Mouse (Mus musculus): ENCODE measurements around the gene Spindoc.

The Spindoc gene

GRCm38 (mm10) chr19:7416834-7417735 is 34.3 kb upstream of the Spindoc start, which contains the start of gene 2700081O15Rik:
2700081O15Rik (plus strand) TSS chr19:7417625.
- TF ChIP-seq GATA4 (IDR thresholded peaks at IDR 0.05; ENCODE audit: insufficient replicate concordance, low read length) = no peak

DNA sequence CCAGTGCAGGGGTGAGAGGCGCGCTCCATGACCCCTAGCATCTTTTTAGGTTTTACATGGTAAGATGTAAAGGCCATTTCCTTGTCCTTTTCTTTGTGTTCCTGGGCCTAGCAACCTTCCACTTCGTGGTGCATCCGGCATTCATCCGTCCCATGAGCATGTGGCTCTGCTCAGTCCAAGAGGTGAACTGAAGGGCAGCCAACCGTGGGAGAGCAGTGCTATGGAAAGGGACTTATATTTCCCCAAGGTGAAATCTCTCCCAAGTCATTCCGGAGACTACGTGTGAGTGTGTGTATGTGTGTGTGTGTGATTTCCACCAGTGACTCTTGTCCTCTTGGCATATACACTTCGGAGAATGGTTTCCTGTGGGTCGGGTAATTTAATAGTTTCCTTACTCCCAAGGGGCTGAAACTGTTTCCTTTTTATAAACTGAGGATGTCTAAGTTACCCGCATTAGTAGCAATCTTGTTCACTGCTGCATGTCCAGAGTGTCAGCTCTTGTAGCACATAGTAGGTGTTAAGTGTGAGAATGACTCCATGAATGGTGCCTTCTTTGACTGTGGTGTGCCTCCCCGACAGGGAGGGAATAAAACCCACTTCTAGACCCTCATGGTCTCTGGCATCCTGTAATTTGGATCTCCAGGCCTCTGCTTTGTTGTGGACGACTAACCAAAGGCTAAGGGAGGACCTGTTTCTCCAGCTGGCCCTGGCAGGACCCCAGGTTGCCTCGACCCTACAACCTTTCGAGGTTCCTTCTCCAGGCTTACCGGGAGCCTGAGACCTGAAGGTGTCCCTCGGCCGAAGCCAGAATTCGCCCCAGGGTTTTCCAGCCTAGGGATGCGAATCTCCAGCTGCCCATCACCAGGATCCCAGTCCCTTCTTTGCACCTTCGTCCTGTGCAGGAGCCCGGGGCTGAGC is 33.4 kb upstream of the Spindoc start:
- no peak for TF ChIP-seq GATA4 (IDR thresholded peaks at IDR 0.05; ENCODE audit: insufficient replicate concordance, low read length)

DNA sequence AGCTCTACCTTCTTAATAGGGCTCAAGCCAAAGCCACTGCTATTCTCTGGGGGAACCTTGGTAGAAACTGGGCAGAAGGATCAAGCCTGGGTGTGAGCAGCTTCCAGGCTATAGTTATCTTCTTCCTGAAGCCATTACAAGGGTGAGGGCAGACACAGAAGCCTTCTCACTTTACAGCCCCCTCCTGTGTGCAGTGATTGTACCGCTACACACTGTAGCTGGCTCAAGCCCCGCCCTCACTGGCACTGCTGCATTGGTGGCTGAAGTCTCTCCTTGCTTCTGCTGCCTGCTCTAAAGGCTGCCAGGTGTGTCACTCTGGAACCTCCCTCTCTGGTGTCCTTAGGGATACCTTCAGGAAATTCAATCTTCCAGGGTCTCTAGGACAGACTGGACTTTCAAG is 29.6 kb upstream of the Spindoc start:
- no peak for TF ChIP-seq GATA4 (IDR thresholded peaks at IDR 0.05; ENCODE audit: insufficient replicate concordance, low read length)

GRCm38 (mm10) chr19:7404623-7405229 is 21.9 kb upstream of the Spindoc start:
- TF ChIP-seq GATA4 (IDR thresholded peaks at IDR 0.05; ENCODE audit: insufficient replicate concordance, low read length) = no peak

- TF ChIP-seq GATA4 (IDR thresholded peaks at IDR 0.05; ENCODE audit: insufficient replicate concordance, low read length) = no peak
These were observed 17.8 kb upstream of the Spindoc start for GRCm38 (mm10) chr19:7400635-7401034.

DNA sequence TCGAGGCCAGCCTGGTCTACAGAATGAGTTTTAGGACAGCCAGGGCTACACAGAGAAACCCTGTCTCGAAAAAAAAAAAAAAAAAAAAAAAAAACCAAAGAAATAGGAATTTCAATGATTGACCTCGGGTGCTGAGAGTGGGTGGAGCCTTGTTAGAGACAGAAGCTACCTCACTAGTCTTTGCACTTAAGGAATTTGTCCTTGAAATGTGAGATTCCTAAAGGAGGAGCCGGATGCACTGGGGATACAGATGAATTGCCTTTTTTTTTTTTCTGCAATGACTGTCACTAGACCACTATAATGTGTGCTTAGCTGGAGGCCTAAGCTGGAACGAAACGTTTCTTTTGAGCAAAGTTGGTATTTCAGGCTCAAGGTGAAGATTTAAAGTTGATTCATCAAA is 5.7 kb upstream of the Spindoc start:
- no peak for TF ChIP-seq GATA4 (IDR thresholded peaks at IDR 0.05; ENCODE audit: insufficient replicate concordance, low read length)

DNA sequence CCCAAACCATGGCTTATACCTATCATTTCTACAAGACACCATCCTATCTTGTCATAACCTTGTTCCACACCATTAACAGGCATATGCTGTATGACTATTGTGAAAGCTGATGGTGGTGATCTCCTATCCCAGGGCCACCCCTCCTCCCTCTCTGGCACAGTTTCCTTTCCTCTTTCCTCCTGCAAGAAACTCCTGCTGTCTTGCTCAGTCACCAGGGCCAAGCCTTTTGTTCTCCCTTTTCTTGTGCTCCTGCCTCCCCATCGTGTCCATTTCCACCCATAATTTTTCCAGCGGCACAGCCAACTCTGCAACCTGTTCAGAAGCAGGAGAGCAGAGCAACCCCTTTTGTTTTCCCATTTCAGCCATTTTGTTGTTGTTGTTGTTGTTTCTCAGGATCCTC is 3.2 kb upstream of the Spindoc start:
- TF ChIP-seq GATA4 (IDR thresholded peaks at IDR 0.05; ENCODE audit: insufficient replicate concordance, low read length) = no peak

GRCm38 (mm10) chr19:7382248-7382902 is 419 bp downstream of the Spindoc start:
- TF ChIP-seq GATA4 (IDR thresholded peaks at IDR 0.05; ENCODE audit: insufficient replicate concordance, low read length) = no peak

DNA sequence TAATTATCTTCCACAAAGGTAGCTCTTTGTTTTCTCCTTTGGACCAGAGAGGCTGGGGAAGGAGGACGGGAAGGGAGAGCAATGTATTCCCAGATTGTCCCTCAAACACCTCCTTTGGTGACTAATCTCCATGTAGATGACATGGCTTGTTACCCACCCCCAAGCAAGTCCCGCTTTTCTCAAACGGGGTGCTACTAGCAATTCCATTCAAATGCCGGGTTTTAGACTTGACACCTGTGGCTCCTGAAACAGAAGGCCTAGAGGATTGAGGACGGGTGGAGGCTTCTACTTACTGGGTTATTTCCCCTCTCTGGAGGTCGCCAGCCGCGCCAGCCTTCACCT is 917 bp downstream of the Spindoc start:
- TF ChIP-seq GATA4 (IDR thresholded peaks at IDR 0.05; ENCODE audit: insufficient replicate concordance, low read length) = no peak

- no peak for TF ChIP-seq GATA4 (IDR thresholded peaks at IDR 0.05; ENCODE audit: insufficient replicate concordance, low read length)
These were observed 5.2 kb downstream of the Spindoc start for GRCm38 (mm10) chr19:7377639-7378038.

- no peak for TF ChIP-seq GATA4 (IDR thresholded peaks at IDR 0.05; ENCODE audit: insufficient replicate concordance, low read length)
These were observed 8.3 kb downstream of the Spindoc start for GRCm38 (mm10) chr19:7374491-7374890.

DNA sequence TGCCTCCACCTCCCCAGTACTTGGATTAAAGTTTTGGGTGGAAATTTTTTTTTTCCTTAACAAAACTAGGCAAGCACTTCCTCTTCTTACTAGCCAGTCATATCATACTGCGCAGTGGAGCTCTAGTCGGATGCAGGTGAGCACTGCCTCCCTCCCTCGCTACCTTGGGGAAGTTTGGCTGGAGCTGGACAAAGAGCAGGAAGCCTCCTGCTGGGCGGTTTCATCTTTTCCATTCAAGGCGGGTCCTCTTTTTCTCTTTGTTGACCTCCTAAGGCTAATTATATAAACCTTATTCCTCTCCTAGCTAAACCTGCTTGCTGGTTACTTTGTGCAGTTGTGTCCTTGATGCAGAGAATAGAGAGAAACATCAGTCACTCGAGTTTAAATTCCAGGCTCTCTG is 29.2 kb downstream of the Spindoc start:
- TF ChIP-seq GATA4 (IDR thresholded peaks at IDR 0.05; ENCODE audit: insufficient replicate concordance, low read length) = no peak

DNA sequence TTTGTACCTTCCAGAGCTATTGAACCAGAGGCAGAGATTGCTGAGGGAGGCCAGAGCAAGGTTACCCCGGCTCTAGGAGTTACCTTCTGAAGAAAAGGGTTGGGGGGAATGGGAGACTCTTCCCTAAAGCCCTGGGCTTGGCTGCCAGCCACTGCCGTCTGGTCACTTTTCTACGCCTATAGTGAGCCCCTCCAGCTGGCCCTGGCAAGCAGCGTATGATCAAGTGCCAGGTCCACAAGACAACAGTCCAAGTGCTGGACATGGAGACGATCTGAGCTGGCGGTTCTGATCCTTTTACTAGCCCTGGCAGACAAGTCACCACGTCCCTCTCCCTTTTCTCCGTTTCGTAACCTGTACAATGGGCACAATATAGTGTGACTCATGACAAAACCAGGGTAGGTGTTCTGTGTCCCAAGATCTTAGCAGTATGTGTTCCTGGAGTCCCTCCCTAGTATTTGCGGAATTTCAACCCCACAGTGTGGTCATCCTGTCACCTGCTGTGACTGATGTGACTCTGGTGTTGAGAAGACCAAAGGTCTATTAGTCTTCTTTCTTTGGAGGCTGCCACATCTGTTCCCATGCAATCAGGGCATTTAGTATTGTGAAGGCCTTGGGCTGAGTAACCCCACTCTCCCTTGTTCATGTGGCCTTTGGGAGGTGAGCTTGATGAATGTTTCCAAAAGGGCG is 29.8 kb downstream of the Spindoc start:
- no peak for TF ChIP-seq GATA4 (IDR thresholded peaks at IDR 0.05; ENCODE audit: insufficient replicate concordance, low read length)

- no peak for TF ChIP-seq GATA4 (IDR thresholded peaks at IDR 0.05; ENCODE audit: insufficient replicate concordance, low read length)
These were observed 32.8 kb downstream of the Spindoc start for GRCm38 (mm10) chr19:7349993-7350392.
